Mouse (Mus musculus) small intestine, adult 2 months (tissue): ENCODE data around the gene Asgr1. TPM values are rescaled to one million over a fixed set of nuclear protein-coding genes. Genes with fewer than 3 reads are reported as not detected.

Experiments used
- H3K27ac ChIP-seq: fragments of 200-500 bp; 2 replicates; pipeline ENCODE4 v1.5.1; 2012; ENCODE audit warnings: low read depth, low read length, control low read depth, inconsistent platforms; ENCODE audit not compliant: insufficient read depth
- H3K27me3 ChIP-seq: fragments of 200-500 bp; 2 replicates; pipeline ENCODE4 v1.6.1; 2012; ENCODE audit warnings: mild to moderate bottlenecking, moderate library complexity, low read length, inconsistent platforms; ENCODE audit not compliant: control insufficient read depth, insufficient read depth
- H3K36me3 ChIP-seq: fragments of 200-500 bp; 2 replicates; pipeline ENCODE4 v1.6.1; 2012; ENCODE audit warnings: mild to moderate bottlenecking, low read length, control low read depth, inconsistent platforms; ENCODE audit not compliant: control insufficient read depth, insufficient read depth
- H3K4me1 ChIP-seq: fragments of 200-500 bp; 2 replicates; pipeline ENCODE4 v1.6.1; 2012; ENCODE audit warnings: low read length, inconsistent platforms, mixed read lengths; ENCODE audit not compliant: control insufficient read depth, insufficient read depth, insufficient read length
- H3K4me3 ChIP-seq: fragments of 200-500 bp; 2 replicates; pipeline ENCODE4 v1.5.1; 2012; ENCODE audit warnings: low read depth, mild to moderate bottlenecking, control low read depth, inconsistent platforms, low read length, moderate library complexity
- CTCF ChIP-seq: fragments of 200-500 bp; IDR thresholded peaks from 2 replicates; pipeline ENCODE4 v1.5.1; 2012; ENCODE audit warnings: low read depth, mild to moderate bottlenecking, control low read depth, inconsistent platforms, low read length, moderate library complexity, mixed read lengths; ENCODE audit not compliant: insufficient replicate concordance, insufficient read length; ENCODE audit errors: extremely low read depth
- POLR2A ChIP-seq: fragments of 200-500 bp; IDR thresholded peaks from 2 replicates; pipeline ENCODE4 v1.6.1; 2012; ENCODE audit warnings: low read depth, mild to moderate bottlenecking, control low read depth, inconsistent platforms, low read length, moderate library complexity
- WGBS: fragments of 180-500 bp; shearing (Covaris S2); methylation state at CpG from one replicate; pipeline ENCODE4 v1.1.7; 2018; 5-methylcytosine and 5-hydroxymethylcytosine counted together
- polyA plus RNA-seq: library from polyadenylated mRNA; depleted of rRNA; stranded (reverse); fragments of >200 nt; gene quantifications from 2 replicates; pipeline ENCODE4 v1.2.3, GENCODE M21; 2012

Asgr1 gene
- polyA plus RNA-seq, 1 experiment: not detected

DNA sequence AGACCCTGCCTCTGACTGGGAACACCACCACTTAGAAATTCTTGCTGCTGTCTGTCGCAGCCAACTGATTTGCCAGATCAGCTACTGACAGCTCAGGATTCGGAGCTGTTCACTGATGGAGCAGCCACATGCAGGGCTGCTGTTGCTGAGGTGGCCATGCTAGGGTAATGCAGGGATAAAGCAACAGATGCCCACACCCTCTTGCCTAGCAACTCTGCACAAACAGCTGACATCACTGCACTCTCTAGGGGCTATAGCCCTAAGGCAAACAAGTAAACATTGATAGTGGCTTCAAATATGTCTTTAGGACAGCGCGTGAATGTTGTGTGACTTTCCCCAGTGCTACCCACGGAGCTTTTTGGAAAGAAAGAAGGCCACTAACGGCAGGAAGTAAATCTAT is 25.3 kb downstream of the Asgr1 start:
- WGBS: 57% methylated on average over 6 of the region's 6 CpGs
- TF ChIP-seq POLR2A: no peak
- no peak for TF ChIP-seq CTCF
- no peak overlapping the region for H3K27ac ChIP-seq

GRCm38 (mm10) chr11:70079928-70080327 is 26.0 kb downstream of the Asgr1 start:
- 23% methylated on average over 7 of the region's 7 CpGs for WGBS
- no peaks in the 10 kb centered on the region for H3K27me3 ChIP-seq
- H3K4me1 ChIP-seq: peaks cover 2% of the 10 kb centered on the region; the same call in 1 of the 2 replicates
- no peaks in the 10 kb centered on the region for H3K36me3 ChIP-seq
- no peak overlapping the region for H3K4me3 ChIP-seq
- H3K27ac ChIP-seq: no peak overlapping the region
- TF ChIP-seq CTCF: no peak
- TF ChIP-seq POLR2A: no peak

More for the DNA sequence above, 25.3 kb downstream of the Asgr1 start:
- no peaks in the 10 kb centered on the region for H3K27me3 ChIP-seq
- H3K4me1 ChIP-seq: peaks cover 2% of the 10 kb centered on the region; the same call in 1 of the 2 replicates
- H3K36me3 ChIP-seq: no peaks in the 10 kb centered on the region
- H3K4me3 ChIP-seq: no peak overlapping the region

GRCm38 (mm10) chr11:70080803-70081590 is 27.1 kb downstream of the Asgr1 start:
- H3K4me1 ChIP-seq: peaks cover 2% of the 10 kb centered on the region; the same call in 1 of the 2 replicates
- H3K27me3 ChIP-seq: no peaks in the 10 kb centered on the region
- H3K4me3 ChIP-seq: no peak overlapping the region
- 85% methylated on average over 15 of the region's 15 CpGs for WGBS
- no peaks in the 10 kb centered on the region for H3K36me3 ChIP-seq
- no peak overlapping the region for H3K27ac ChIP-seq
- TF ChIP-seq CTCF: no peak
- TF ChIP-seq POLR2A: no peak

GRCm38 (mm10) chr11:70084563-70084962 is 30.7 kb downstream of the Asgr1 start:
- no peak overlapping the region for H3K4me3 ChIP-seq
- no peaks in the 10 kb centered on the region for H3K27me3 ChIP-seq
- WGBS: 78% methylated on average over 8 of the region's 8 CpGs
- no peak for TF ChIP-seq POLR2A
- no peak overlapping the region for H3K27ac ChIP-seq
- H3K4me1 ChIP-seq: peaks cover 2% of the 10 kb centered on the region; the same call in 1 of the 2 replicates
- no peaks in the 10 kb centered on the region for H3K36me3 ChIP-seq

- Histone ChIP-seq H3K27me3 (no peaks in the 10 kb centered on the region), H3K4me3 (no peak within 1 kb of the TSS), H3K4me1 (peaks cover 2% of the 10 kb centered on the region; the same call in 1 of the 2 replicates), H3K27ac (peak within 1 kb of the TSS; percentile 37; the same call in 1 of the 2 replicates), H3K36me3 (no peaks in the 10 kb centered on the region)
- WGBS: 63% methylated on average over 12 of the region's 12 CpGs
- no peak for TF ChIP-seq CTCF
- TF ChIP-seq POLR2A: no peak
Measured at GRCm38 (mm10) chr11:70091986-70092783, 38.3 kb downstream of the Asgr1 start, which contains the start of gene Asgr2. Gene Asgr2 (plus strand): TSS chr11:70092644.

- Histone ChIP-seq H3K4me1 (peaks cover 2% of the 10 kb centered on the region; the same call in 1 of the 2 replicates), H3K36me3 (no peaks in the 10 kb centered on the region), H3K4me3 (no peak overlapping the region), H3K27ac (no peak overlapping the region), H3K27me3 (no peaks in the 10 kb centered on the region)
- TF ChIP-seq CTCF (no peak), POLR2A (no peak)
- WGBS: 62% methylated on average over 11 of the region's 11 CpGs
Measured at GRCm38 (mm10) chr11:70097396-70097795, 43.5 kb downstream of the Asgr1 start.

DNA sequence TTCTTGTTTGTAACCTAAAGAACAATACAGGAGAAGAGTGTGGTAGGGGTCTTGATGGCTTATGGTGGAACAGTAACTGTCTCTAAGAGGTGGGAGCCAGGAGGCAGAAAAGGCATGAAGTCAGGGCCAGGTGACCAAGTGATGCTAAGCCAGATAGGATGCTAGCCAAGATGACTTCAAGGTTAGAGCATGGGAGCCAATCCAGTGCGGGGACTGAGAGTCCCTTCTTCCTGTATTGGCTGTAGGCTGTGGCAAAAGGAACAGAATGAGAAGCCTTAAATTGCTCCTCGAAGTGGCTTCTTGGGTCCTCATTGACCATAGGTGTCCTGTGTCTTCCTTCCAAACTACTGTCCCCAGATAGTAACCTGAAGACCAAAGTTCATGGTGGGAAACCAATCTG is 45.2 kb downstream of the Asgr1 start:
- H3K27ac ChIP-seq: no peak overlapping the region
- TF ChIP-seq CTCF (no peak), POLR2A (no peak)
- H3K27me3 ChIP-seq: no peaks in the 10 kb centered on the region; the same call in 1 of the 2 replicates
- H3K4me3 ChIP-seq: no peak overlapping the region
- H3K4me1 ChIP-seq: no peaks in the 10 kb centered on the region
- 87% methylated on average over 2 of the region's 2 CpGs for whole genome bisulfite sequencing
- H3K36me3 ChIP-seq: no peaks in the 10 kb centered on the region
